Mouse (Mus musculus): ENCODE measurements around the gene Pde12. TPM values are rescaled to one million over a fixed set of nuclear protein-coding genes. Genes with fewer than 3 reads are reported as not detected.
"Not testable (repeated sequence)": the region's sequence is repeated elsewhere in the genome, so short reads cannot be mapped to it uniquely, and the experiment has no call there.

The Pde12 gene
- polyA plus RNA-seq (2015; fragmentation: Nextera tagmentation; extraction: Ambion mirVana), result 11.8 and 11.9 TPM in 2 replicates

GRCm38 (mm10) chr14:26669292-26670073 lies at the start of gene Pde12:
TSS of gene Pde12 (minus strand) at chr14:26669883.
- Histone ChIP-seq H3K4me1 (replicated peaks) (peaks cover 38% of the 10 kb centered on the region), H3K27ac (peak within 1 kb of the TSS; percentile 93), H3K9me3 (no peaks in the 10 kb centered on the region), H3K4me3 (peak within 1 kb of the TSS; percentile 98), H3K9ac (peak within 1 kb of the TSS; percentile 90), H3K36me3 (peaks cover 18% of the 10 kb centered on the region), H3K27me3 (no peaks in the 10 kb centered on the region), H3K4me2 (peak within 1 kb of the TSS; percentile 100)
- under 1% methylated on average over 70 of the region's 70 CpGs for WGBS
- peak; percentile 96 for ATAC-seq (ENCODE audit: low FRiP score)

GRCm38 (mm10) chr14:26705246-26705645 lies 35.6 kb upstream of the Pde12 start:
- not testable (repeated sequence) for H3K27me3 ChIP-seq; H3K4me2 ChIP-seq; H3K27ac ChIP-seq; H3K4me3 ChIP-seq; H3K36me3 ChIP-seq; ATAC-seq (ENCODE audit: low FRiP score); H3K4me1 ChIP-seq (replicated peaks); H3K9me3 ChIP-seq; H3K9ac ChIP-seq
- WGBS, result 87% methylated on average over 5 of the region's 5 CpGs

- no peak overlapping the region for H3K27ac ChIP-seq
These were observed 28.2 kb upstream of the Pde12 start for GRCm38 (mm10) chr14:26697912-26698311.

DNA sequence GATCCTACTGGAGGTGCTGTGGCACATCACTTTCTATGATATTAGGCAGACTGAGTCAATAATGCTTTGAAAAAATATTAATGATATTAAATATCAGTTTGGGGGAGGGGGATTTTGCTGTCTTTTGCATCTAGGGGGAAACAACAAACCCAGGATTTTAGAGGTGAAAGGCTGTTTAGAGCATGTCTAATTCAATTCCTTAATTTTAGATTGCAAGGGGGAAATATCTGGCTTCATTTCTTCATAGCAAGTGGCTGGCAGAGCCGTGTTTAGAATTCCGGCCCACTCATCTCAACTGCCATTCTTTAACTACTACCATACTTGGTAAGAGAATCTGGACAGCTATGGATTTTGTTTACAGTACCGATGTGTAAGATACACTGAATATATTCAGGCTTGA lies 23.3 kb upstream of the Pde12 start, which contains the start of gene Dnah12:
TSS of gene Dnah12 (plus strand) at position 301 of the 400 bp plus-strand sequence.
- Histone ChIP-seq H3K4me1 (replicated peaks) (no peaks in the 10 kb centered on the region), H3K4me2 (no peak within 1 kb of the TSS), H3K27ac (no peak within 1 kb of the TSS), H3K27me3 (no peaks in the 10 kb centered on the region), H3K4me3 (no peak within 1 kb of the TSS), H3K36me3 (no peaks in the 10 kb centered on the region), H3K9ac (no peak within 1 kb of the TSS), H3K9me3 (no peaks in the 10 kb centered on the region)
- WGBS, result 89% methylated on average over 3 of the region's 3 CpGs
- ATAC-seq (ENCODE audit: low FRiP score), result no peak

More at GRCm38 (mm10) chr14:26697912-26698311, 28.2 kb upstream of the Pde12 start:
- Histone ChIP-seq H3K4me1 (replicated peaks) (no peaks in the 10 kb centered on the region), H3K9me3 (no peaks in the 10 kb centered on the region), H3K4me3 (no peak overlapping the region), H3K9ac (no peak overlapping the region), H3K27me3 (no peaks in the 10 kb centered on the region), H3K4me2 (no peak overlapping the region), H3K36me3 (no peaks in the 10 kb centered on the region)
- ATAC-seq (ENCODE audit: low FRiP score), result no peak

DNA sequence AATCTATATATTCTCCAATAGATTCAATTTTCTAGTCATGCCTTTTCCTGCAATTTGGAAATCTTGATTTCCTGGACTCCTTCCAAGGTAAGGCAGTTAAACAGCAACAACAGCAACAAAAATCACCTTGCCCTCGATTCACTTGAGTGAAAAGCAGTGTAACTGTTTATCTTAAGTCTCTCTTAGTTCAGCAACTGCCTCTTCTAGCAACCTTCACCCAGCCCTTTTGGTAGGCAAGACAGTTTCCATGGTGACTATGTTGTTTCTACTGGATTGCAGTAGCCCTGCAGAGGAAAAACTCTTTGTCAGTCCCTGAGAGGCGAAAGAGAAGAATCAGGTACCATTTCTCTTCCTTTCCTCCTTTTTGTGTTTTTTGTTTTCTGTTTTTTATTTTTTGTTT lies 21.7 kb upstream of the Pde12 start:
- Histone ChIP-seq H3K36me3 (no peaks in the 10 kb centered on the region), H3K9me3 (no peaks in the 10 kb centered on the region), H3K4me2 (no peak overlapping the region), H3K9ac (no peak overlapping the region), H3K27ac (no peak overlapping the region), H3K4me3 (no peak overlapping the region), H3K4me1 (replicated peaks) (no peaks in the 10 kb centered on the region), H3K27me3 (no peaks in the 10 kb centered on the region)
- WGBS, result 47% methylated on average over 2 of the region's 2 CpGs
- no peak for ATAC-seq (ENCODE audit: low FRiP score)

- H3K4me3 ChIP-seq, result no peak overlapping the region
- no peaks in the 10 kb centered on the region for H3K4me1 ChIP-seq (replicated peaks)
- no peak overlapping the region for H3K4me2 ChIP-seq
- no peaks in the 10 kb centered on the region for H3K36me3 ChIP-seq
- no peaks in the 10 kb centered on the region for H3K27me3 ChIP-seq
- no peak overlapping the region for H3K9ac ChIP-seq
- no peaks in the 10 kb centered on the region for H3K9me3 ChIP-seq
- ATAC-seq (ENCODE audit: low FRiP score), result no peak
- H3K27ac ChIP-seq, result no peak overlapping the region
- 69% methylated on average over 2 of the region's 2 CpGs for WGBS
These were observed 21.0 kb upstream of the Pde12 start for GRCm38 (mm10) chr14:26690727-26691126.

GRCm38 (mm10) chr14:26675791-26676190 lies 6.1 kb upstream of the Pde12 start:
- H3K27me3 ChIP-seq, result 0 out of 2 replicates have a peak, but pooled peaks cover 3% of the 10 kb centered on the region
- no peak overlapping the region for H3K4me2 ChIP-seq
- ATAC-seq (ENCODE audit: low FRiP score), result no peak
- H3K9me3 ChIP-seq, result no peaks in the 10 kb centered on the region
- no peaks in the 10 kb centered on the region for H3K36me3 ChIP-seq
- H3K9ac ChIP-seq, result no peak overlapping the region
- 66% methylated on average over 5 of the region's 5 CpGs for WGBS
- H3K27ac ChIP-seq, result no peak overlapping the region
- no peak overlapping the region for H3K4me3 ChIP-seq
- no peaks in the 10 kb centered on the region for H3K4me1 ChIP-seq (replicated peaks)

DNA sequence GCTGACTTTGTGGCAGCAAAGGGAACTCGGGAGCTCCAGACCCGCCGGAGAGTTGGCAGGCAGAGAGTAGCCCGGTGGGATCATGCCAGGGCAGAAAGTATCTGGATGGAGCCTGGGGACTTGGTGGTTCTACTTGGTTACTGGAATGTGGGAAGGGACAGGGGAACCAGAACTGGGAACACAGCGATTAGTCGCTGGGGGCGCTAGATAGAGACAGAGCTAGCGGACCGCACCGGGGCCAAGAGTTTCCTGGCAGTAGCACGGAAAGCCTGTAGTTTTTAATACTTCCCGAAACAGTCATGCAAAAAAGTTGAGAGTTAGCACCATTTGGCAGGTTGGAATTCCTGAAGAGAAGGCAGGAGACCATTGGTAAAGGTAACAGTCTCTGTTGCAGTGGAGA lies 5.7 kb upstream of the Pde12 start:
- Histone ChIP-seq H3K4me3 (no peak overlapping the region), H3K27me3 (0 out of 2 replicates have a peak, but pooled peaks cover 3% of the 10 kb centered on the region), H3K9ac (no peak overlapping the region), H3K9me3 (no peaks in the 10 kb centered on the region), H3K4me2 (no peak overlapping the region), H3K27ac (no peak overlapping the region), H3K36me3 (no peaks in the 10 kb centered on the region), H3K4me1 (replicated peaks) (peaks cover 4% of the 10 kb centered on the region)
- 18% methylated on average over 12 of the region's 12 CpGs for WGBS
- no peak for ATAC-seq (ENCODE audit: low FRiP score)

GRCm38 (mm10) chr14:26674476-26675169 lies 4.9 kb upstream of the Pde12 start:
- H3K4me3 ChIP-seq; H3K27ac ChIP-seq; H3K9ac ChIP-seq; H3K4me1 ChIP-seq (replicated peaks); H3K27me3 ChIP-seq; H3K4me2 ChIP-seq; ATAC-seq (ENCODE audit: low FRiP score); H3K9me3 ChIP-seq; H3K36me3 ChIP-seq: not testable (repeated sequence)
- 93% methylated on average over 2 of the region's 2 CpGs for WGBS

GRCm38 (mm10) chr14:26671870-26672615 lies 2.4 kb upstream of the Pde12 start:
- not testable (repeated sequence) for ATAC-seq (ENCODE audit: low FRiP score); H3K4me2 ChIP-seq; H3K27ac ChIP-seq; H3K9me3 ChIP-seq; H3K27me3 ChIP-seq; H3K4me3 ChIP-seq; H3K36me3 ChIP-seq; H3K9ac ChIP-seq
- peaks cover 22% of the 10 kb centered on the region for H3K4me1 ChIP-seq (replicated peaks)
- 71% methylated on average over 17 of the region's 17 CpGs for WGBS

GRCm38 (mm10) chr14:26670964-26671363 lies 1.3 kb upstream of the Pde12 start:
- no peaks in the 10 kb centered on the region for H3K9me3 ChIP-seq
- H3K27me3 ChIP-seq, result 0 out of 2 replicates have a peak, but pooled peaks cover 2% of the 10 kb centered on the region
- H3K4me1 ChIP-seq (replicated peaks), result peaks cover 33% of the 10 kb centered on the region
- H3K9ac ChIP-seq, result no peak overlapping the region
- peaks cover 6% of the 10 kb centered on the region for H3K36me3 ChIP-seq
- no peak overlapping the region for H3K27ac ChIP-seq
- ATAC-seq (ENCODE audit: low FRiP score), result no peak
- H3K4me2 ChIP-seq, result peak overlapping the region; percentile 100; the same call in 1 of the 2 replicates
- H3K4me3 ChIP-seq, result no peak overlapping the region

Measured in hindbrain, embryonic 13.5 days (tissue).